Comparison of ENCODE assay signal across 8 mouse cellular contexts in genomic region chr8:105880754-105881520, GRCm38 (mm10). TPM values are rescaled to one million over a fixed set of nuclear protein-coding genes. Genes with fewer than 3 reads are reported as not detected.
DNase-seq lines count a peak whose midpoint lies in the region; ATAC-seq and TF ChIP-seq lines count a peak whose summit lies in the region.

Edc4 (plus strand) TSS chr8:105880881.

- WGBS in hindbrain, embryonic 16.5 days: under 1% methylated on average over 45 of the region's 45 CpGs
- WGBS in macrophage (ENCODE audit: missing documents): 1% methylated on average over 45 of the region's 45 CpGs

- H3K27ac ChIP-seq in gastrocnemius, adult 2 months: peak within 1 kb of the TSS; percentile 94
- H3K27ac ChIP-seq in hindbrain, embryonic 16.5 days (ENCODE audit: low read depth, low read length): peak within 1 kb of the TSS; percentile 54; the same call in 1 of the 2 replicates
- H3K27ac ChIP-seq in left cerebral cortex, adult 2 months: peak within 1 kb of the TSS; percentile 89
- H3K27ac ChIP-seq in macrophage: peak within 1 kb of the TSS; percentile 32

- peak within 1 kb of the TSS; percentile 74 for H3K4me3 ChIP-seq in gastrocnemius, adult 2 months
- peak within 1 kb of the TSS; percentile 73 for H3K4me3 ChIP-seq in hindbrain, embryonic 16.5 days (ENCODE audit: low read length)
- H3K4me3 ChIP-seq in left cerebral cortex, adult 2 months: peak within 1 kb of the TSS; percentile 93
- peak within 1 kb of the TSS; percentile 95 for H3K4me3 ChIP-seq in macrophage (ENCODE audit: inconsistent target)

- TF ChIP-seq CTCF in gastrocnemius, adult 2 months (IDR thresholded peaks at IDR 0.05): no peak
- TF ChIP-seq CTCF in left cerebral cortex, adult 2 months (IDR thresholded peaks at IDR 0.05): no peak

- peaks cover 33% of the 10 kb centered on the region for H3K79me2 ChIP-seq in macrophage (ENCODE audit: inconsistent target)

- peak; percentile 85 for ATAC-seq in hindbrain, embryonic 16.5 days

- peak within 1 kb of the TSS; percentile 57 for H3K4me2 ChIP-seq in hindbrain, embryonic 16.5 days (ENCODE audit: low read length)

- peak; percentile 92 for DNase-seq in ZHBTc4 (ENCODE audit: low read depth, low spot score)
- peak; percentile 83 to 90 for DNase-seq in cerebellum, postnatal 4 days (ENCODE audit: low spot score in 2 of 2)
- DNase-seq in gastrocnemius, adult 2 months: peak; percentile 89
- DNase-seq in left cerebral cortex, adult 2 months (ENCODE audit: extremely low spot score in 1 of 2, low spot score in 2 of 2): peak; percentile 83 to 90
- DNase-seq in retina, postnatal 7 days (ENCODE audit: low read depth, low spot score): peak; percentile 73
- DNase-seq in urinary bladder, adult 2 months (ENCODE audit: low spot score): peak; percentile 77

- no peaks in the 10 kb centered on the region for H3K27me3 ChIP-seq in hindbrain, embryonic 16.5 days (replicated peaks; ENCODE audit: control insufficient read depth, insufficient read depth, low read length)

- H3K4me1 ChIP-seq in hindbrain, embryonic 16.5 days (ENCODE audit: control insufficient read depth, insufficient read depth, low read depth, low read length): peaks cover 18% of the 10 kb centered on the region

- H3K9me3 ChIP-seq in hindbrain, embryonic 16.5 days (ENCODE audit: control insufficient read depth, low read length): no peaks in the 10 kb centered on the region

- H3K9ac ChIP-seq in hindbrain, embryonic 16.5 days (ENCODE audit: low read depth, low read length): peak within 1 kb of the TSS; percentile 84

- peaks cover 32% of the 10 kb centered on the region for H3K36me3 ChIP-seq in hindbrain, embryonic 16.5 days (ENCODE audit: control insufficient read depth, insufficient read depth, low read length)
- H3K36me3 ChIP-seq in macrophage (ENCODE audit: inconsistent target): peaks cover 42% of the 10 kb centered on the region; the same call in 1 of the 2 replicates

- intact Hi-C loops in gastrocnemius, adult 2 months (cut with DNase I): no loop called here
- intact Hi-C loops in left cerebral cortex, adult 2 months (cut with DNase I): no loop called here

RNA-seq across cellular contexts. Expression of gene Edc4, which starts in this region (rescaled TPM):
- 10 to 100 TPM; 19.7 TPM for total RNA-seq in gastrocnemius, adult 2 months (2021)
- 47.8 and 54.4 TPM in 2 replicates for polyA plus RNA-seq in hindbrain, embryonic 16.5 days (2015; fragmentation: Nextera tagmentation; extraction: Ambion mirVana)
- 10 to 100 TPM; 64.4 to 68.5 TPM for total RNA-seq in left cerebral cortex, adult 2 months (2021)
- total RNA-seq in macrophage (2018; cell fraction: chromatin; rRNA removed): 100 to 1,000 TPM in 3 of 26 experiments, 10 to 100 TPM in 23; 50.8 to 147 (median 78.8) TPM
- 10 to 100 TPM; 10.9 to 22.4 (median 16.1) TPM for total RNA-seq in macrophage (2018; cell fraction: cytosol; rRNA removed)
- total RNA-seq in macrophage (2018; cell fraction: nucleus; rRNA removed): 10 to 100 TPM; 21.9 to 58.6 (median 36.2) TPM
- 12.6 to 19.5 TPM (median 14.6 TPM) in 3 replicates for polyA plus RNA-seq in macrophage (2018)
- polyA plus RNA-seq in urinary bladder, adult 2 months (2012; rRNA removed): 38.1 and 44.6 TPM in 2 replicates

Comparison
In these comparisons a context has a peak if more than half of its experiments do, and no peak if none do; other contexts are left out.
1. Peak in every context shown above with its lines: DNase-seq, ATAC-seq, H3K4me3 ChIP-seq and H3K27ac ChIP-seq.
2. H3K27ac ChIP-seq: peak in every context shown above with its lines; median percentile 94 in gastrocnemius, adult 2 months; 89 in left cerebral cortex, adult 2 months; 54 in hindbrain, embryonic 16.5 days; 32 in macrophage.